Mouse (Mus musculus) urinary bladder, postnatal 36 days (tissue): Measurements from ENCODE around the gene Thra.

Experiments used
- DNase-seq, 2 experiments: peaks; one replicate each; pipeline ENCODE4 v3.0.0; 2022; ENCODE audit warnings: low spot score in 2 of 2, mixed read lengths in 1 of 2

Thra gene

DNA sequence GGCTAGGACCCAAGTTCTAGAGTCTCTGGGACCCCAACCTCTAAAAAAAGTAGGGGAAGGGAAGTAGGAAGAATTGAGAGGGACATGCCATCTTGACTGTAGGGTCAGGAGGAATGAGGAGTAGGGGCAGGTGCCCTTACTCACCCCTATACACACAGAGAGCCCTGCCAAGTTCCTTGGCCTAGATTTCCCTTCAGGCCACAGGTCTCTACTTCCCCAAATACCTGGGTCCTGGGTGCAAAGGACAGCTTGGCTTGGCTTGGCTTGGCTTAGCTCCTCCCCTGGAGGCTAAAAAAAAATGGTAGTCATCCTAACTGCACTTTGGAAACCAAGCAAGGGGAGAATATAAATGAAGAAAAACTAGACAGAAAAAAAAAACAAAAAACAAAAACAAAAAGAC is 24.3 kb downstream of the Thra start:
- no peak for DNase-seq

DNA sequence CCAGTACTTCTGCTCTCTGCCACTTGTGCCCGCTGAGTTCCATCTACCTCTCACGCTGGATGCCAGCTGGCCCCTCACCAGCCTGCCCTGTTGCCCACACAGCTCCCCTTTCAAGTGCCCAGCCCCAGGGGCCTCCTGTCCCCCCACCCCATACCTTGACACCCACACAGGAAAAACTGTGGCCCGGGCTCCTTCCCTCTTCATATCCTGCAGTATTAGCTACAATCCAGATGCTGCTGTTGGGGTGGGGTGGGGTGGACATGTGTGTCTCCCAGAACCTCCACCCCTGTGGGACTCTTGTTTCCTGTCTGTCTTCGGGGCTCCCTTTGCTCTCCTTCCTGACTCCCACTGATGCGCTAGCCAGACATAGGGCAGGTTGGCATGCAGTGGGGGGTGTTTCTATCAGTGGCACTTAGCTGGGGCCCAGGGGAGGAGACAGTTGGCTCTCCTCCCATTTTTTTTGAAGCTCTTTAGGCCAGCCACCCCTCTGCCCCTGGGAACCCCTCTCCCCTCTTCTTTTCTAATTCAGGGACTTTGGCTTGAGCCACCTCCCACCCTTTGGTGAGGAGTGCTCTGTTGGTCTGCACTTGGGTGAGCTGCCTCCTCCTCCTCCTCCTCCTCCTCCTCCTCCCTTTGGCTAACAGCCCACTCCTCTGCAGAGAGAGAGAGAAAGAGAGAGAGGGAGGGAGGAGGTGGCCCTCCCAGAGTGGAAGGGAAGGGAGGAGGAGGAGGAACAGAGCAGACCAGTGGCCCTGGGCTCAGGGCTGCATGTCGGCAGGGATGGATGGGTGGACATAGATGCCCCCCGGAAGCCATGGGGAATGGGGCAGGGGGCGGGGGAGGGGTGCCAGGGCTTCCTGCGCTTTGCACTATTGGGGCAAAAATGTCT is 25.2 kb downstream of the Thra start:
- DNase-seq = no peak

DNA sequence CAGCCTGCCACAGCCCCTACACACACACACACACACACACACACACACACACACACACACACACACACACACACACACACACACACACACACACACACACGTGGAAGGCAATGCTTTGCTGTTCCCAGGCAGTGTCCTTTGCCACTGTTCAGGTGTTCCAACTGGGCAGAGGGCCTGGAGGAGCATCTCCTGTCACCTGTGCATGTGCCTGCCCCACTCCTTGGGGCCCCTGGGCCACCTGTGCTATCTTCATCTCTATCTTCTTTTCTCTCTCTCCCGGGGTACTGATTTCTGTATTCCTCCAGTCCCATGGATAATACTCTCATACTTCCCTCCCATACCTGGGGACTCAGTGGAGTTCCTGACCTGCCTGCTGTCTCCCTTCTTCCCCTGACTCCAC is 25.9 kb downstream of the Thra start:
- DNase-seq = no peak

DNA sequence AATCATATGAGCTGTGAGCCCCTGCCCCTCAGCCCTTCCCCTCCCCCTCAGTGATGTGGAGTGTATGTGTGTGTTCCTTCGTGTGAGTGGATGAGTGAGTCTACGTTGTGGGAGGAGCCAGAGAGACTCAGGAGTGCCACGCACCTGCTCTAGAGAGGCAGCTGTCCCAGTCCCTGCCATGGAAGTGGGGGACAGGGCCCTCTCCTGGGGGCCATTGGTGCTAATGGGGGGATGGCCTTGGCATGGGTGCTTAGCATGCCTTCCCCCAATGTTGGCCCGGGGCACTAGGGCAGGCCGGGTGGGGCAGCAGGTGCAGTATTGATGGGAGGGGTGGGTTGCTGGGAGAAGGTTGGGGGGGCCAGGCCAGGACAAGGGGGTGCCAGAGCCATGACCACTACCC is 26.4 kb downstream of the Thra start:
- no peak for DNase-seq

DNA sequence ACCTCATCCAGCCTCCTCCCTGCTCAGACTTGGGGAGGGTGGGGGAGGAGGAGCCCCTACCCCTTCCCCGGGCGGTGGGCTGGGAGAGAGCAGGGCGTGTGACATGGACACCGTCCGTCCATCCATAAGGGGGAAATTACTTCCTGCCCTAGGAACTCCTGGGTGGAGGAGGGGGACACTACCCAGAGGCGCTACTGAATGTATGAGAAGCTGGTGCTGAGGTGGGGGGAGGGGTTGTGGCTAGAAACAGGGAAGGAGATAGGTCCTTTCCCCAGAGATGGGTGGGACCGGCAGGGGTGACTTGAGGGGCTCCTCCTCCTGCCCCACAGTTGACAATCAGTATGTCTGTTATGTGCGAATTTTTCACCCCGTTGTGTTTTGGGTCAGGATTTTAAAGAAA is 26.8 kb downstream of the Thra start:
- no peak for DNase-seq

DNA sequence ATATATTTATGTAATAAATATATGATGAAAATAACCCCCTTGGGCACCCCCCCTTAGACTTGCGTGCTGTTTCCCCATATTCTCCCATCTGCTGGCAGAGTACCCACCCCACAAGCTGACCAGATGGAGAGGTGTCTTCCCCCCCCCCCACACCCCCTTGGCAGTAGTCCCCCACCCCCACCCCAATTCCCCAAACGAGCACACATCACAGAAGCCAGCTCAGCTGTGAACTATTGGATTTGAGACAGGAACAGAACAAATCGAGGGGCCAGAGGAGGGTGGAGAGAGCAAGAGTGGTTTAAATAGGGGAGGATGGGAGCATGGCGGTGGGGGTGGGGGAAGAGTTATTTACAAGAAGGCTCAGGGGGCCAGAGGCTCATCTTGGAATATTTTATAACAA is 27.3 kb downstream of the Thra start:
- no peak for DNase-seq

DNA sequence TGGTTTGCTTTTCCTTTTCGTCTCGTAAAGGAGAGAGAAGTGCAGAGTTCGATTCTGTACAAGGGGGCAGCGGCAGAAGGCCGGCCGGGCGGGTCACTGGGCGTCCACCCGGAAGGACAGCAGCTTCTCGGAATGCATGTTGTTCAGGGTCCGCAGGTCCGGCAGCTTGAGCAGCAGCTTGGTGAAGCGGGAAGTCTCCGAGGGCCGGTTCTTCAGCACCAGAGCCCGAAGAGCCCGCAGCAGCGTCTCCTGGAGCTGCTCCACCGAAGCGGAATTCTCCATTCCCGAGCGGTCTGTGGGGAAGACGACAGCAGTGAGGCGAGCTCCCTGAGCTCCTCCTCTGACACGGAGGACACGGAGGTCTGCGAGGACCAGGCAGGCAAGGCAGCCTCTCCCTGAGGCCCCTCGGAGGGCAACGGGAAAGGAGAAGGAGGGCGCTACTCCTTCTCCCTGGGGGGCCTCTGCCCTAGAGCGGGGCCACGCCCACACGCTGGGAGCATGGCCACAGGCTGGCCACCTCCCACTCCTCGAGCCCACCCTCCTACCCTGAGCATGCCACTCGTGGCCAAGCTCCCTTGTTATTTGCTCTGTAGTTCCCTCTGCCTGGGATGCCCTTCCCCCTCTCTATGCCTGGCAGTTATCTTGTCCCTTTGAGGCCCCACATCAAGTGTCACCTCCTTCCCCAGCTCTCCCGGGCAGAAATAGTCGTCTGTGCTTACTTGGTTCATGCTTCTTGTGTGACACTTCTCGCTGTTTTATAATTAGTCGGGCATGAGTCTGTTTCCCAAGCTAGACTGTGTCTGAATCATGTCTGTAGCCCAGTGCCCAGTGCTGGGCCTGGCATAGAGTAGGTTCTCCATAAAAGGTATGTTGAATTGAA is 27.9 kb downstream of the Thra start:
- DNase-seq = no peak

DNA sequence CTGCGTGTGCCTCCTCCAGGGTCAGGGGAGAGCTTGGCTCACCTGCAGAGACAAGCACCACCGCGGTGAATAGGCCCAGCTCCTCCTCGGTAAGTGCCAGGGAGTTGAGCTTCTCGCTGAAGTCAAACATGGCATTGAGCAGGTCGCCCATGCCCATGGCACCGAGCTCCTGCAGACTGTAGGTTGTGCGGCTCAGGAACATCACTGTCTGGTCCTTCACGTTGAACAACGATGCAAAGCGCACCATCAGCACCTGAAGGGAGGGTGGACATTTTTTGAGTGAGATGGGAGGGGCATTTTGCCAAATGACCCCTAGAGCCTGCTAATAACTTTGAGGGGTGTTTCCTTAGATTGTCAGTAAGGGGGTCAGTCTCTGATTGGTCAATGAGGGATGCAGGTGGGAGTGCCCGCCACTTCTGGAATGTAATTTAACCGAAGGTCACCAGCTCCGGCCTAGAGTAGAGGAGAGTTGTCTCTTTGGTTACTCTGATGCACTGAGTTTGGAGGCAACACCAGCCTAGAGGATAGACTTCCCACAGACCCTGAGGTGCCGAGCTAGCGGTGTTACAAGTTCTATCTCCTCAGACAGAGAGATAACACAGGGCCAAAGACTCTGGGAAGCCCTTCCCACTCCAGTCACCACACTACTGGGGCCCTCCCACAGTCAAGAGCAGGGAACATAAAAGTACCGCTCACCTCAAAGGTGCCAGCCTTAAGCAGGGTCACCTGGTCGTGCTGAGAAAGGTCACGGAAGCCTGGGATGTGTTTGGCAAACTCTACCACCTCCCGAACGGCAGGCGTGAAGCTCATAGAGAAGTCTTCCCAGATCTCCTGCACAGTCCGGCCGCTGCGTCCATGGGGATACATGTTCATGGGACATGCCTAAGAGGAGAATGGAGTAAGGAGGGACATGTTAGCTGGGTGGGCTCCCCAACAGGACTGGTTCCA is 28.8 kb downstream of the Thra start:
- no peak for DNase-seq

DNA sequence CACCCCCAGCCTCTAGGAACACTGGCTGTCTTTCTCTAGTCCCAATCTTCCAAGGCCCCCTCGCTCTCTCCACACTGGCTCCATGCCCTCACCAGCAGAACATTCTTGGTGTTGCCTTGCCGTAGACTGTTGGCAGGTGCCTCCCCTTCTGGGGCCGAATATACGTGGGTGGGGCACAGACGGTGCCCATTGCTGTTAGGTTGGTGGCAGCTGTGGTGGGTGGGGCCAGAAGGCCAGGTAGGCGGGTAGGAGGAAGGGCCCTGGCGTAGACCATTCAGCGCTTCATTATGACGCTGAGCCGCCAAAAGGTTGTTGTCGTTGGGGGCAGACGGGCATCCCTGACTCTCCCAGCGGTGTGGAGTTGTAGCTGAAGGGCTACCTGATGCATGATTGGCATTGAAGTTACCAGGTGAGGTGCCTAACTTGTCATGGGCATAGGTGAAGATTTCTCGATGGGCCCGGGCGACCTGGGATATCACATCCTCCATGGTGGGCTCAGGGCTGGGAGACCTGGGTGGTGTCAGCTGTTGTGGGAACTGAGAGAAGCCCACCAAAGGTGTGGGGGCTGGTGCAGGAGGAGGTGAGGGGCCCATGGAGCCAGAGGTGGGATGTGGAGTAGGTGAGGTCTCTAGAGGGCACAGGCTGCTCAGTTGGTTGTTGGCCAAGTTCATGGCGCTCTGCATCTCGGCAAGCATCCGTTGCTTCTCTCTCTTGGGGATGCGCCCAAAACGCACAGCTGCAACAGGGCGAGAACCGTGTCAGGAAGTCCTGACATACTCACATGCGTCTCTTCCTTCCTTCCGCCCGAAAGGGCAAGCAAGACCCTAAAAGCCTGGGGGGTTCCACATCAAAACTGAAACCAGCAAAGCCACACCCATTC is 29.9 kb downstream of the Thra start:
- DNase-seq = no peak

DNA sequence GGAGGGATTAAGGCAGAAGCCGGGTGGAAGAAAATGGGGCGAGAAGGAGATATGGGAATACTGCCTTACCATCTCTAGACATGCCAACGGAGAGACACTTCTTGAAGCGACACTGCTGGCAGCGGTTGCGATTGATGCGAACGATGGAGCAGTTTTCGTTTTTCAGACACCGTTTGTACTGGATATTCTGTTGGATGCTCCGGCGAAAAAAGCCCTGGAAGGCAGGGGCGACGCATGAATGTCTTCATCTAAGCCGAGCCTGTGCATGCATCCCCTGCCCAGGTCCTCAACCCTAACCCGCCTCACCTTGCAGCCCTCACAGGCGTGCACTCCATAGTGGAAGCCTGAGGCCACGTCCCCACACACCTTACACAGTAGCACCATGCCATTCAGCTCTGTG is 30.7 kb downstream of the Thra start:
- no peak for DNase-seq

DNA sequence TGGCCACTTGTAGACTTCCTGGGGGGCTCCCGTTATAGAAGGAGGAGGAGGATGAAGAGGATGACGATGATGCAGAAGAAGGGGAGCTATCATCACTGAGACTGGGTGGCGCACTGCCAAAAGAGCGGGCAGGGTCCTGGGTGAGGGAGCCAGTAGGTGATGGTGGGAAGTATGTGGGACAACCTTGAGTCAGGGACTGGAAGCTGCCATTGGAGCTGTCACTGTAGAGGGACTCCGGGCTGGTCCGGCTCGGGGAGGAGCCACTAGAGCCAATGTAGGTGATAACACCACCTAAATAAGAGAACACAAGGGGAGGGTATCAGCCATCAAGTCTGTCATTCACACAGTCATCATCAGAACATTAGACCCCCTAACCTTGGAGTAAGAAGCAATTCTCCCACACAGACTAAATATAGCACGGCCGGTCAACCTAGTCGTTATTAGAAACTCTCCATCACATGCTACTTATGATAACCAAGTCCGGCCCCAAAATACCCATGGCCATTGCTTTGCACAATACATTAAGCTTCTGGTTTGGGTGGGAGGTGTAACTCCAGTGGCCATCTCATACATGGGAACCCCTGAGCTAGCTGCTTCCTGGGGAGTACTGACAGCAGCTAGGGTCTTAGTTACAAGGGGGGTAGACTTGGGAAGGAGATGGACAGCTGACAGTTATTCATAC is 31.5 kb downstream of the Thra start:
- no peak for DNase-seq

DNA sequence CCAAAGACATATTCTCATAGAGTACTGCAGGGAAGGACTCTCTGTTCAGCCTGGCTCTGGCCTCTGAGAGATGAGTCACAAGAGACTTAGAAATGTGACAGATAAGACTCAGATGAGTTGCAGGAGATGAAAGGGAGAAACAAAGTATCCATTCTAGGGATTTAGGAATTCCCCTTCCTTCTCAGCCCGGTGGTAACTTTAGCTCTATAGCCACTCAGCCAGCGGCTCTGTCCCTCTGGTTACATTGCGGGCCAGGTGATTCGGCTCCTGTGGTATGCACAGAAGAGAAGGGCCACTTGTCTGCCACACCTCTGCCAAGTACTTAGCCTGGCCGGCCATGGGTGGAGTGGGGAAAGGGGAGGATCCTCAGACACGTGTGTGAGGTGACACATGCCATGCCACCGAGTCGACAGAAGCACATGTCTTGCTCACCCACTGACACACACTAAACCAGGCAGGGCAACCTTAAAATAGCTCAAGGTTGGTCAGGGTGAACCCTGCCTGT is 32.3 kb downstream of the Thra start:
- peak; percentile 68 to 81 for DNase-seq

DNA sequence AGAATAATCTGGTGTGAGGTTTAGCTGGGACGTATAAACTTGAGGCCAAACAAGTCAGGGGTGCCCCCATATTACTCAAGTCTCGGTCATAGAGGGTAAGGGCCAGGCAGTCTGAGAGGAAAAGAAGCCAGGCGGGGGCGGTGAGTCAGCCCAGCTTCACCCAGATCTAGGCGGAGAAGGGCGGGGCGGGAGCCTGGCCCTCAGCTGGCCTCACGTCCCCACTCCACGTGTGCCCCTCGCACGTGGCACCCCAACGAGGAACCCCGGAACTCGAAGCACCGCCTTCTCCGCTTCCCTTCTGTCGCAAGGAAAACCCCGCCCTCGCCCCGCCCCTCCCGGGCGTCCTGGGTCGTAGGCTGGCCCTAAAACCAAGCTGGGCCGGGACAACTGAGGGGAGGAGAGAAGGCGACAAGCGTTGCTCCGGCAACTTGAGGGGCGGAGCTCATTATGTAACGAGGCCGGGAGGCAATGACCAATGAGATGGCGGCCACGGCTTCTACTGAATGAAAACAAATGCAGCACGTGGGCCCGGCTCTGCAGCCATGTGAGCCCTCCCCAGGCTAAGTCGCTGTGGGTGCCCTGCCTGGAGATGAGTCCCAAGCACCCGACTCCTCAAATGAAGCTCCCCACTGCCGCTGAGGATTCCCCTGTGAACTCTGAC is 33.3 kb downstream of the Thra start:
- DNase-seq = peak; percentile 100

DNA sequence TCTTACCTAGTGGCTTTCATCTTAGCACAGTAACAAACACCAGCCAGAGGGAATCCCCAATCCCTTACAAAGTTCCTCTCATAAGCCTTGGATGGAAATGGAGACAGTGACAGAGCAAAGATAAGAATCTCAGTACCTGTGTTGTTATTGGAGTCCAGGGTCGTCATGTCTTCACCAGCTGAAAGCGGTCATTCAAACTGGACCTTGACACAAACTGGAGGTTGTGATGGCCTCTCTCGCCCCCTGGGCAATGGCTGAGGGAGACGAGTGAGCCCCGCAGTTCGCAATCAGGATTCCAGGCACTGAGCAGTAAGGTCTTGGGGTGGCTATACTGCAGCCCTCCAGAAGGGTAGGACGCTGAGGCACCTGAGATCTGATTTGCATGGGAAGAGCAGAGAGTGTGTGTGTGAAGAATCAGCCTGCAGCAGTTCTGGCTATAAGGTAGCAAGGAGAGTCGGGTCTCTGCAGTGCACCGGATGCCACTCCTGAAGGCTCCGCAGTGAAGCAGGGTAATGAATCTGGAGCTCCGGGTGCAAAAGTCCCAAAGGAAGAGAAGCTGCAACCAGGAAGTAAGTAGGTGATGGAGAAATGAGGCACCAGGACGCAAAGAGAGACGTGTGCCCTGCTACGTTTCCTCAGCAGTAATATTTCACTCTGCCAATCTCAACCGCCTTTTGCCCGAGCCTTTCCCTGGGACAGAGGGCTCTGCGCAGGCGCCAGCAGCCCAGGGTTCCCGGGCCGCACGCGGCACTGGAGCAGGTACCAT is 34.3 kb downstream of the Thra start, which contains the start of gene Nr1d1:
Nr1d1 (minus strand) TSS at position 752 of the 766 bp plus-strand sequence.
- no peak for DNase-seq

DNA sequence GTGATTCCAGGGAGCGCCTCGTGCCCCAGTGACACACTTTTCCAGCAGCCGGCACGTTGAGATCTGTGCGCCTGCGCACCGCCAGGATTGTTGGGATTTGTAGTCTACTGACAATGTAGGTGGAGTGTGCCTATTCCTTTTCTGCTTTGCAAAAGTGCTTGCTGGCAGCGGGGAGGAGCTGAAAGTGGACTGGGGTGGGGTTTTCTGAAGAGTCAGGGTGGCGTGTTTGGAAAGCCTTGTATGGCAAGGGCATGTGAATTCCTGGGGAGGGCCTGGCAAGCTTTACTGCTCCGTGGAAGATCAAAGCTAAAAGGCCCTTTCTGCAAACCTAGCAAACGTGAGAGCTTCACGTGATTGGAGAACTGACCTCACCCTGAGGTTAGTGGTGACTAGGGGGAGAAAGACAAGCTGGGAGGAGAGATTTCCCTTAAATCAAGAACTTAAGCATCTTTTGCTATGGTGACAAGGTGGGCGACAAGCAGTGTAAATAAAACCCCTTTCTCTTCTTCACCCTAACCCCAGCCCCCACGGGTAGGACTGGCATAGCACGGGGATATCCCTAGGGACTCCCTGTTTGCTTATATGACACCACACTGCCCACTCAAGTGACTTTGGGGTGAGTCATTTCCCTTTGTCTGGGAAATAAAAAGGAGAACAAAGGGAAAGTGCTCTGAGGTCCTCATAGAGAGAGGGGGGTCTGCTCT is 35.1 kb downstream of the Thra start:
- peak; percentile 99 to 100 for DNase-seq

DNA sequence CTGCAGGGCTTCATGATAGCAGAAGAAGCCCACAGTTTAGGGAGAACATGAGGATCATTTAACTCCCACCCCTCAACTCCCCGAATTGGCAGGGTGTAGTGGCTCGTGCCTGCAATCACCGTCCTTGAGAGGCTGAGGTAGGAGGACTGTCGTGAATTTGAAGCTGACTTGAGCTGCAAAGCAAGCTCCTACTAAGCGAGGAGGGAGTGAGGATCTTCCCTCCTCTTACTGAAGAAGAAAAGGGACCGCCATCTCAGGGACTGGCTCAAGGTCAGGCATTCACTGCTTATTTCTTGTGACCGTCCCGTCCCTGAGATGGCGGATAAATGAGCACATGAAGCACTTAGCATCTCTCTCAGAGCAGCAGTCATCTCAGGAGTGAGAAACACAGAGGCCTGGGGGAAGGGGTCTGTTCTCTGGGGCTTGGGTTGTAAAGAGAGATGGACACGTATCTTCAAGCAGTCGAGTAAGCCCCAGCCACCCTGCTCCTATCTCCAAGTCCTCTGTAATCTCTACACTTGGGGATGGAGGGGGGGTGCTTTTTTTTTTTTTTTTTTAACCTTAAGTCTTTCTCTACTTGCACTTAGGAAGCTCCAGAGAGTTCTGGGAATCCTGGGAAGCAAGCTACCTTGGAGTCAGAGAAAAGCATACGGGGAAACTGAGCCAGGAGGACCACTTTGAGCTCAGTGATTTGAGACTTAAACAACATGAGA is 35.8 kb downstream of the Thra start:
- DNase-seq = no peak
